Mouse (Mus musculus): ENCODE results near the gene Ctdspl.

- no peak for TF ChIP-seq CTCF (conservative IDR thresholded peaks at IDR 0.05; ENCODE audit: low read length)
- TF ChIP-seq POU5F1 (IDR thresholded peaks at IDR 0.05; ENCODE audit: borderline replicate concordance, low read length) = no peak
- TF ChIP-seq NANOG (IDR thresholded peaks at IDR 0.05; ENCODE audit: borderline replicate concordance, low read length) = no peak
Measured at GRCm38 (mm10) chr9:118950751-118951150, 24.5 kb downstream of the Ctdspl start.

All from E14TG2a.4 (cell line).